Mouse (Mus musculus) liver, embryonic 16.5 days (tissue): ENCODE measurements around the gene Tmem179. TPM values are rescaled to one million over a fixed set of nuclear protein-coding genes. Genes with fewer than 3 reads are reported as not detected.
A peak's percentile ranks its signal among the peaks of the same experiment; 100 is the strongest.

Experiments
- ATAC-seq: fragments of 200-750 bp; cut with Nextera tagmentation; 2 replicates; pipeline ENCODE4 v1.8.0; 2017; ENCODE audit warnings: low read depth, mild to moderate bottlenecking, moderate number of reproducible peaks, moderate library complexity
- H3K27ac ChIP-seq: fragments of 300-500 bp; sonication (generic); 2 replicates; pipeline ENCODE4 v1.5.1; 2014; ENCODE audit warnings: mild to moderate bottlenecking, low read length
- H3K27me3 ChIP-seq: fragments of 300-500 bp; sonication (generic); 2 replicates; pipeline ENCODE4 v1.6.1; 2014; ENCODE audit warnings: low read depth, low read length, mixed read lengths; ENCODE audit not compliant: control insufficient read depth, insufficient read depth
- H3K36me3 ChIP-seq: fragments of 300-500 bp; sonication (generic); 2 replicates; pipeline ENCODE4 v1.6.1; 2014; ENCODE audit warnings: mild to moderate bottlenecking; ENCODE audit not compliant: control insufficient read depth, insufficient read depth
- H3K4me1 ChIP-seq: fragments of 300-500 bp; sonication (generic); 2 replicates; pipeline ENCODE4 v1.6.1; 2014; ENCODE audit warnings: low read depth, low read length, mixed read lengths; ENCODE audit not compliant: control insufficient read depth
- H3K4me2 ChIP-seq: fragments of 300-500 bp; sonication (generic); 2 replicates; pipeline ENCODE4 v1.6.1; 2014; ENCODE audit warnings: low read depth, low read length, mixed read lengths
- H3K4me3 ChIP-seq: fragments of 300-500 bp; sonication (generic); 2 replicates; pipeline ENCODE4 v1.5.1; 2014; ENCODE audit warnings: low read depth, mild to moderate bottlenecking, low read length
- H3K9ac ChIP-seq: fragments of 300-500 bp; sonication (generic); 2 replicates; pipeline ENCODE4 v1.6.1; 2014; ENCODE audit warnings: low read depth, low read length
- H3K9me3 ChIP-seq: fragments of 300-500 bp; sonication (generic); replicated peaks from 2 replicates; pipeline ENCODE4 v1.6.1; 2016; ENCODE audit warnings: low read length; ENCODE audit not compliant: control insufficient read depth
- WGBS: fragments of 180-500 bp; shearing (Covaris S2); extraction: QIAGEN DNeasy Blood & Tissue Kit; methylation state at CpG from one replicate; pipeline ENCODE4 v1.1.7; 2014; ENCODE audit not compliant: insufficient replicate concordance; 5-methylcytosine and 5-hydroxymethylcytosine counted together
- polyA plus RNA-seq: library from polyadenylated mRNA; unstranded; fragments of >200 nt; fragmentation: Nextera tagmentation; extraction: Ambion mirVana; gene quantifications from 2 replicates; pipeline ENCODE4 v1.2.1, GENCODE M21; 2015

The Tmem179 gene
- polyA plus RNA-seq, 1 experiment from 2014 or later = 0.06 TPM

DNA sequence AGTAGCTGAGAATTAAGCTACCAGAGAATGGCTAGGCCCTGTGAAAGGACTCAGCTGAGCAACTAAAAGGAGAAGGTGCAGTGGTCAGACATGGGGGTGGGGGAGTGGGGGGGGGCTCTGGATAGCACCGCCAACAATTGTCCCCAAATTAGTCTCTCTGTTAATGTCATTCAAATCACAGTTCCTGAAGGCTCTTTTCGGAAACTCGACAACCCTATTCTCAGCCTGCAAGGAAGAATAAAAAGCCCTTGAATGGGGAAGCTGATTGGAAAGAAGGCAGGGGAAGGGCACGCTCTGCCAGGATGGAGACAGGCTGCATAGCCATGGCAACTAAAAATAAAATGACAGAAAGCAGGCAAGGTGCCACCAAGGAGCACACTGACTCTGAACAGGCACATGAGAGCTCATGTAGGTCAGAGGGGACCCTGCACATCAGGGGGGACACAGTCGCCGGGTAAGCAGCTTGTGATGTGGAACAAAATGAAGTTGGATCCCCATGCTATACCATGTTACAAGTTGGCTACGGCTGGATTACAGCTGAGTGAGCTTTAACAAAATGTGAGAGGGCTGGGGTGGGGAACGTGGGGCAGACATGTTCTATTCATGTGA lies 25.0 kb upstream of the Tmem179 start:
- no peak overlapping the region for H3K4me2 ChIP-seq
- H3K9me3 ChIP-seq = no peaks in the 10 kb centered on the region
- H3K4me3 ChIP-seq = no peak overlapping the region
- no peak for ATAC-seq
- H3K27ac ChIP-seq = no peak overlapping the region
- no peak overlapping the region for H3K9ac ChIP-seq
- 63% methylated on average over 8 of the region's 8 CpGs for WGBS
- H3K27me3 ChIP-seq = no peaks in the 10 kb centered on the region
- no peaks in the 10 kb centered on the region for H3K36me3 ChIP-seq
- no peaks in the 10 kb centered on the region for H3K4me1 ChIP-seq

DNA sequence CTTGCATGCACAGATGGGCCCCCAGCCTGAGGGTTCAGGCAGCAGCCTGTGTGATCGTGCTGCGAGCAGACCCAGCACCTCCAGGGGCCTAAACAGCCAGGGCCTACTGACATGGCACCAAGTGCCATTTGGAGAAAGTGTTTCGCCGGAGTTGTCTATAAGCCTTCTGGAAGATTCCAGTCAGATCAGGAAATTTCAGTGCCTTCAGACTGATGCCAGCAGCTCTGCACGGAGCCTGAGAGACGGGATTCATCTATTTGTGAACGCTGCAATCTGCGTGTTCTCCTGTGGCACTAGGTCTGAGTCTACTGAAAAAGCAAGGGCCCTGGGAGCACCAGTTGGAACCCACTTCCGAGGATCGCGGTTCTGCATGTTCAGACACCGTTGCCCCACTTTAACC lies 23.8 kb upstream of the Tmem179 start:
- Histone ChIP-seq H3K27me3 (no peaks in the 10 kb centered on the region), H3K27ac (no peak overlapping the region), H3K4me3 (no peak overlapping the region), H3K36me3 (no peaks in the 10 kb centered on the region), H3K4me2 (no peak overlapping the region), H3K9ac (no peak overlapping the region), H3K4me1 (no peaks in the 10 kb centered on the region), H3K9me3 (no peaks in the 10 kb centered on the region)
- no peak for ATAC-seq
- 76% methylated on average over 12 of the region's 12 CpGs for WGBS

- no peaks in the 10 kb centered on the region for H3K27me3 ChIP-seq
- H3K9me3 ChIP-seq = no peaks in the 10 kb centered on the region
- no peaks in the 10 kb centered on the region for H3K36me3 ChIP-seq
- no peak overlapping the region for H3K4me2 ChIP-seq
- H3K4me1 ChIP-seq = no peaks in the 10 kb centered on the region
- no peak overlapping the region for H3K9ac ChIP-seq
- H3K4me3 ChIP-seq = no peak overlapping the region
- ATAC-seq = no peak
- 66% methylated on average over 7 of the region's 7 CpGs for WGBS
- no peak overlapping the region for H3K27ac ChIP-seq
These were observed 23.0 kb upstream of the Tmem179 start for GRCm38 (mm10) chr12:112539466-112539965.

GRCm38 (mm10) chr12:112538356-112538755 lies 21.8 kb upstream of the Tmem179 start:
- no peak overlapping the region for H3K4me3 ChIP-seq
- no peak overlapping the region for H3K9ac ChIP-seq
- no peaks in the 10 kb centered on the region for H3K9me3 ChIP-seq
- no peaks in the 10 kb centered on the region for H3K36me3 ChIP-seq
- ATAC-seq = no peak
- H3K27ac ChIP-seq = no peak overlapping the region
- H3K4me1 ChIP-seq = no peaks in the 10 kb centered on the region
- no peak overlapping the region for H3K4me2 ChIP-seq
- H3K27me3 ChIP-seq = no peaks in the 10 kb centered on the region
- WGBS = 71% methylated on average over 9 of the region's 9 CpGs

- Histone ChIP-seq H3K9ac (no peak overlapping the region), H3K27me3 (no peaks in the 10 kb centered on the region), H3K4me2 (no peak overlapping the region), H3K36me3 (no peaks in the 10 kb centered on the region), H3K4me3 (no peak overlapping the region), H3K4me1 (no peaks in the 10 kb centered on the region), H3K27ac (no peak overlapping the region), H3K9me3 (no peaks in the 10 kb centered on the region)
- no peak for ATAC-seq
- 57% methylated on average over 6 of the region's 6 CpGs for whole genome bisulfite sequencing
These were observed 20.7 kb upstream of the Tmem179 start for GRCm38 (mm10) chr12:112537233-112537632.

- ATAC-seq = no peak
- no peak overlapping the region for H3K9ac ChIP-seq
- H3K9me3 ChIP-seq = no peaks in the 10 kb centered on the region
- H3K4me3 ChIP-seq = no peak overlapping the region
- H3K36me3 ChIP-seq = no peaks in the 10 kb centered on the region
- WGBS = 43% methylated on average over 4 of the region's 4 CpGs
- H3K27ac ChIP-seq = no peak overlapping the region
- no peaks in the 10 kb centered on the region for H3K27me3 ChIP-seq
- no peaks in the 10 kb centered on the region for H3K4me1 ChIP-seq
- H3K4me2 ChIP-seq = no peak overlapping the region
These were observed 17.2 kb upstream of the Tmem179 start for GRCm38 (mm10) chr12:112533758-112534157.

- H3K9ac ChIP-seq = no peak overlapping the region
- no peak overlapping the region for H3K4me2 ChIP-seq
- H3K36me3 ChIP-seq = no peaks in the 10 kb centered on the region
- H3K9me3 ChIP-seq = no peaks in the 10 kb centered on the region
- no peaks in the 10 kb centered on the region for H3K27me3 ChIP-seq
- no peaks in the 10 kb centered on the region for H3K4me1 ChIP-seq
- WGBS = 16% methylated on average over 4 of the region's 4 CpGs
- no peak overlapping the region for H3K4me3 ChIP-seq
- peak; percentile 50 for ATAC-seq
- H3K27ac ChIP-seq = no peak overlapping the region
These were observed 1.6 kb upstream of the Tmem179 start for GRCm38 (mm10) chr12:112518105-112518504.

DNA sequence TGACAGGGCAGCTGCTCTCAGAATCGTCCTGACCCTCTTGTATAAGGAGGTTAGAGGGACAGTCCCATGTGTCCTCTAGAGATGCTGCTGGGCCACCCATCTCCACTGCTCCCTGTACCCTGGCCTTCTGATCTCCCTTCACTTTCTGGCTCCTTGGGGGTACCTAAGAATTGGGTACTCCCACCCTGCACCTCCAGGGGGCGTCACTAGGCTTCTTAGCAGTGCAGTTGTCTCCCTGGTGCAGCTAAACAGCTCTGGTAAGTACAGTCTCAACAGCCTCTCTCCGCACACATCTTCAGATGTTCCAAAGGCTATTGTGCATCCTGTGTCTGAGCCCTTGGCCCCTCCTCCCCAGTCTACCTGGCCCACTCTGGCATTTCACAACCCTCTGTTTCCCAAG lies 1.6 kb downstream of the Tmem179 start:
- Histone ChIP-seq H3K4me2 (no peak overlapping the region), H3K27ac (no peak overlapping the region), H3K4me3 (no peak overlapping the region), H3K36me3 (no peaks in the 10 kb centered on the region), H3K27me3 (peaks cover 17% of the 10 kb centered on the region), H3K9ac (no peak overlapping the region), H3K9me3 (no peaks in the 10 kb centered on the region), H3K4me1 (no peaks in the 10 kb centered on the region)
- ATAC-seq = no peak
- WGBS = 43% methylated on average over 3 of the region's 3 CpGs

DNA sequence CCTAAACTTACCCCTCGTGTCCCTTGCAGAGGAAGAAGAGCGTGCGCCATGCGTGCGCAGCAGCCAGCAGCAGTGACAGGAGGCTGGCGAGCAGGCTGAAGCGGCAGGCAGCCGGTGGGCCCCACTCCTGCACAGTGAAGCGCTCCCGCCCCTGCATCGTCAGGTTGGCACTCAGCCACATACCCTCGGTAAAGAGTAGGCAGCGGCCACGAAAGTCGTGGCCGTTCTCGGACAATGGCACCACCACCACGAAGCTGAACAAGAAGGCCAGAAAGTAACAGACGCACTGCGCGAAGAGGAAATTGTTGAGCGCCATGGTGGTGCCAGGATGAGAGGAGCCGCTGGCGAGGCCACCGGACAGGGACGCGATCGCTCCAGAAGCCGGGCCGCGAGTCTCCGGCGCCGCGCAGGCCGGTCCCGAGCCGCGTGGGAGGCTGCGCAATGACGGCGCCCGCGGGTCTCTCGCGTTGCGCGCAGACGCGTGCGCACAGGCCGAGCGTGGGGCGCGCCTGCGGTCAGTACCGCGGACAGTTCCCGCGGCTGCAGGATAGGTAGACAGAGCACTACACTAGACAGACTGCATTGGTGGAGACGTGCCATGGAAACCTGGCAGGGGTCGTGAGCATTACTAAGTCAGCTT lies 5.7 kb downstream of the Tmem179 start:
- Histone ChIP-seq H3K4me1 (no peaks in the 10 kb centered on the region), H3K36me3 (no peaks in the 10 kb centered on the region), H3K27me3 (peaks cover 21% of the 10 kb centered on the region), H3K27ac (no peak overlapping the region), H3K4me2 (no peak overlapping the region), H3K4me3 (no peak overlapping the region), H3K9me3 (no peaks in the 10 kb centered on the region), H3K9ac (no peak overlapping the region)
- ATAC-seq = no peak
- WGBS = 3% methylated on average over 62 of the region's 62 CpGs
